Mouse (Mus musculus) embryonic fibroblast, embryonic 13.5 days (primary cell): ENCODE data around the gene Gm20388.

Experiments
- CTCF ChIP-seq: IDR thresholded peaks from 2 replicates; pipeline ENCODE4 v1.5.1; 2011; ENCODE audit warnings: mild to moderate bottlenecking, control low read depth, low read length, moderate library complexity, borderline replicate concordance; ENCODE audit not compliant: insufficient read depth
- POLR2A ChIP-seq: IDR thresholded peaks from 2 replicates; pipeline ENCODE4 v1.6.1; 2011; ENCODE audit warnings: low read depth, mild to moderate bottlenecking, control low read depth, low read length, moderate library complexity

DNA sequence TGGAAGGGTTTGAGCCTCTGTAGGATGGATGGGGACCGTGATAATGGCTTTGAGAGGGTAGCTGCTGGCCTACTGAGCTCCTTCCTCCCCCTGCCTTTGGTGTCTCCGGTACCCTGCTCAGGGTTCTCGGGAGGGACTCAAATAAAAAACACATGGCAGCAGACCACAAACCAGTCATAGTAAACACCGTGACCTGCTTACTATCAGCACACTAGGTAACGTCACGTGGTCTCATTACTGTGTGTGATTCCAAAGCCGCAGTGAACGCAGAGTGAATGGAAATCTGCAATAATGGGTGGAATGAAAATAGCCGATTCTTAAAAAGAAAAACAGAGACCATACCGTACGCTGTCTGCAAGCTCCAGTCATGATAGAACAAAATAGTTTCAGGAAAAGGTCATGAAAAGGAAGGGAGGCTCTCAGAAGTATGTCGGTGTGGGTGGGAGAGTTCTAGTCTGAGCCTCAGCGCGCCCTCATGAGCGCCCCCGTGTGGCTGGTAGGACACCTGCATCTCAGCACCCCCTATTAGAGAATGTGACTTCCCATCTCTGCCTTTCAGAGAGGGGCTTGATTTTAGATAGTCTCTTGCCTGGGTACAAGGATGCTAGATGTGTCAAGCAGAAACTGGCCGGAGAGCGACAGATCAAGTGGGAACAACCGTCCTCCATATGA, 4436.3 kb downstream of the Gm20388 start:
- TF ChIP-seq CTCF: peak; percentile 84
- TF ChIP-seq POLR2A: no peak
